Mouse (Mus musculus) granulocyte monocyte progenitor cell, adult 5-6 weeks (primary cell): ENCODE results near the gene Pip5k1c. TPM values are rescaled to one million over a fixed set of nuclear protein-coding genes. Genes with fewer than 3 reads are reported as not detected.

Source experiments
- ATAC-seq: replicated peaks from 2 replicates; pipeline ENCODE4 v1.8.0; 2016; ENCODE audit warnings: mild to moderate bottlenecking, moderate TSS enrichment, inconsistent platforms; ENCODE audit not compliant: poor library complexity, severe bottlenecking
- total RNA-seq, 2 experiments: library from RNA; stranded (forward) in 1 of 2; stranded (reverse) in 1 of 2; fragments of 200-712, 200-1000 nt in 1 of 2; fragments of >200 nt in 1 of 2; fragmentation: Nextera tagmentation in 1 of 2; gene quantifications; 2 replicates each; pipeline ENCODE4 v1.2.3; 2014 to 2017

The Pip5k1c gene
- total RNA-seq, 2 experiments from 2014 or later: 32.4 to 32.7 TPM

- no peak for ATAC-seq
These were observed 48.0 kb downstream of the Pip5k1c start for GRCm38 (mm10) chr10:81340551-81341332.

- ATAC-seq: peak; percentile 49; the same call in 1 of the 2 replicates
These were observed 48.7 kb downstream of the Pip5k1c start for GRCm38 (mm10) chr10:81341333-81341949.

GRCm38 (mm10) chr10:81342686-81343505, 50.1 kb downstream of the Pip5k1c start, which contains the start of gene Gipc3:
Gipc3 (minus strand) TSS chr10:81343266.
- ATAC-seq: peak; percentile 13; the same call in 1 of the 2 replicates

- ATAC-seq: no peak
These were observed 51.8 kb downstream of the Pip5k1c start for GRCm38 (mm10) chr10:81344421-81345161.

- ATAC-seq: no peak
These were observed 52.4 kb downstream of the Pip5k1c start for GRCm38 (mm10) chr10:81345162-81345534.

- peak; percentile 53 for ATAC-seq
These were observed 53.8 kb downstream of the Pip5k1c start for GRCm38 (mm10) chr10:81346453-81347067.

- peak; percentile 22 for ATAC-seq
These were observed 56.4 kb downstream of the Pip5k1c start for GRCm38 (mm10) chr10:81349146-81349545.

GRCm38 (mm10) chr10:81349961-81350350, 57.2 kb downstream of the Pip5k1c start:
- ATAC-seq: no peak

GRCm38 (mm10) chr10:81350351-81351063, 57.7 kb downstream of the Pip5k1c start, which contains the start of gene Hmg20b:
Hmg20b (minus strand) TSS chr10:81350480.
- peak; percentile 83 for ATAC-seq

- peak; percentile 25 for ATAC-seq
These were observed 59.0 kb downstream of the Pip5k1c start for GRCm38 (mm10) chr10:81351678-81352291.

GRCm38 (mm10) chr10:81354738-81355477, 62.1 kb downstream of the Pip5k1c start:
- ATAC-seq: no peak

GRCm38 (mm10) chr10:81355533-81355932, 62.8 kb downstream of the Pip5k1c start:
- no peak for ATAC-seq

- peak; percentile 52 for ATAC-seq
These were observed 63.7 kb downstream of the Pip5k1c start for GRCm38 (mm10) chr10:81356352-81356990.

GRCm38 (mm10) chr10:81356991-81357844, 64.5 kb downstream of the Pip5k1c start, which contains the start of gene Mfsd12:
Mfsd12 (plus strand) TSS chr10:81357491.
- ATAC-seq: peak; percentile 61

GRCm38 (mm10) chr10:81358209-81358608, 65.4 kb downstream of the Pip5k1c start:
- ATAC-seq: no peak

- ATAC-seq: peak; percentile 67
These were observed 66.1 kb downstream of the Pip5k1c start for GRCm38 (mm10) chr10:81358841-81359240.
